Mouse (Mus musculus): ENCODE measurements around the gene Hes7.

Gene Hes7

DNA sequence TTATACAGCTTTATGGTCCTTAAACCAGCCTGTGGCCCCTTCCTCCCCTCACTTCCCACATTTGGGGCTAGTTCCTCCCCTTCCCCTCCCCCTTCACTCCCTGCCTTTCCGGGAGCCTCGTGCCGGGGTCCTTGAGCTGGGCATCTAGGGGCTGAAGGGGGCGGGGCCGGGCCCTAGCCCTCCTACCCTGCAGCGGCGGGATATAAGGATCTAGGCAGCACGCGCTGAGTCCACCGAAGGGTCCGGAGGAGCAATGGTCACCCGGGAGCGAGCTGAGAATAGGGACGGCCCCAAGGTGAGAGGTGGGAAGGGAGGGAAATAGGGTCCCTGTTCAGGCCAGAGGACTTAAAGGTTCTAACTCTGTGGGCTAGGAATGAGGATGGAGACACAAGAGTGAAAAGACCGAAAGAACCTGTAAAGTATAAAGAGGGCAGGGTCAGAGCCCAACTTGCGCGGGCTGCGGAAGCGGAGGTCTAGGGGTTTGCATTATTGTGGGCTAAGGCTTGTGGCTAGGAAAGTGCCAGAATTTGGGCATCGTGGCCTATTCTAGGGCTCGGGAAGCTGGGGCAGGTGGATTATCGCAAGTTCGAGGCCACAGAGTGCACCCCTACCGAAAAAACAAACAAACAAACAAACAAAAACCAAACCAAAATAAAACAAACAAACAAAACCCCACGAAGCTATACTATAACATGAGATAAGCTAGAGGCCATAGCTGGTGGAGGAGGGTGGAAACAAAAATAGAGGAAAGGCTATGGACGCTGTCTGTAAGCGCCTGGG is at the start of gene Hes7:
Gene Hes7, plus strand, starts transcription at position 184 of the 780 bp plus-strand sequence.
- peak; percentile 28 for DNase-seq

DNA sequence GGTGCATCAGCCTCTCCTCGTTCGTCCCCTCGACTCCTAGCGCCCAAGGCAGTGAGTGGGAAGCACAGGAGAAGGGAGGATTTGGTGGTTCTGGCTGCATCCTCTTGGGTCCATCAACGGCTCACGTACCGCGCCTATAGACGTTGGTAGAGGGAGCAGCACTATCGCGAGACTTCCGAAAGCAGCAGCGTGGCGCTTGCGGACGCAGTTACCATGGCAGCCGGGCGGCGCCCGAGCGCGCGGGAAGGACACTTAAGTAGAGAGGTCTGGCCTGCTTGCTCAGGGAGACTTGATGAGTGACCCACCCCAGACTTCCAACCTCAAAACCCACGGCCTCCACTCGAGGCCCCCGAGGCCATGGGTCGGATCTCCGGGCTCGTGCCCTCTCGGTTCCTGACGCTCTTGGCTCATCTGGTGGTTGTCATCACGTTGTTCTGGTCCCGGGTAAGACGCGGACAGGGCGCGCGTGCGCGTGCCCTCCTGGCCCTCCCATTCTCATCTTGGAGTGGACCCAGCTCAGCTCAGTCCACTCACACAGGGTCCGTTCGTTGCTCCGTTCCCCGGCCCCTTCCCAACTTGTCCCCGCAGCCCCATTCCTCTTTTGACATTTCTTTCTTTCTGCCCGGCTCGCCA is 49.5 kb upstream of the Hes7 start, which contains the start of gene Tmem107:
Gene Tmem107, plus strand, starts transcription at position 217 of the 633 bp plus-strand sequence.
- peak; percentile 95 for DNase-seq

DNA sequence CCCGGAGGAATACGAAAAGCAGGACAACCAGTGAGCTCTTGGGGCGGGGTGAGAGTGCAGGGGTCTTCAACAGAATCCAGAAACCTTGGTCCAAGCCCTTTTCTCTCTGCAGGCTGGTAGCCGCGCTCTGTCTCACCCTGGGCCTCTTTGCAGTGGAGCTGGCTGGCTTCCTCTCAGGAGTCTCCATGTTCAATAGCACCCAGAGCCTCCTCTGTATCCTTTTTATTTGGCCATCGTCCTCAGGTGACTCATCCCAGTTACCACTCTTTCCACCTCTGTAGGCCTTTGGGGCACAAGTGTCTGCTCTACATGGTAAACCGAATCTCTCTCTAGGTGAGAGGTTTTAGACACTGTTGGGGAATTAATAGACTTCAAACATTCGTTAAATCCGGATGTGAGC is 48.9 kb upstream of the Hes7 start:
- DNase-seq: no peak

DNA sequence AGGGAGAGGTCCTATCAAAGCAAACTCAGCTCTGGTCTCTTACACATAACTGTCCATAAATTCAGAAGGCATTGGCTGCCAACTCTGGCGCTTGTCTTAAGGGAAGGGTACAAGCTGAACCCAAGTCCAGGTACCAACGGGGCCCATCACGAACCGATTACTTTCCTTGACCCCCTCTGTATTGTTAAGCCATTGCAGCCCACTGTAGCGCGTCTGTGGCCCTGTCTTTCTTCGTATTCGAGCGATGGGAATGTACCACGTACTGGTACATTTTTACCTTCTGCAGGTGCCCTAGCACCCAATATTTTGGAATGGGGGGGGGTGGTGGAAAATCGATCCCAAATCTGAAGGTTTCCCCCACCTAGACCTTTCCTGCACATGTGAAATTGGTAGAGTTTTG is 48.0 kb upstream of the Hes7 start:
- no peak for DNase-seq

DNA sequence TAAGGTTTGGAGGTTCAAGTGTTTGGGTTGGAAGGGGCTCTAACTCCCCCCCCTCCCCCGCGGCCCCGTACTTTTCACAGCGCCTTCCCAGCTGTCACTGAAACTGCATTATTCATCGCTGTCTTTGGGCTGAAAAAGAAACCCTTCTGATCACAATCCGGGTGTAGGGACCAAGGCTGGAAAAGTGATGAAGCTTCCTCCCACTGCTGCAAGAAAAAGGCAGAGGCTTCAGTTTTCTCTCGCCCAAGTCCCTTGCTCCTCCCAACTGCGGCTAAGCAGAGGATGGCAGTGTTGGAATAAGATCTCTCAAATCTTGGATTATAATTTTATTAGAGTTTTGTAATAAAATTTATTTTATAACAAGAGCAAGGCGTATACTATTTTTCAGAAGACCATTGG is 47.5 kb upstream of the Hes7 start:
- no peak for DNase-seq

DNA sequence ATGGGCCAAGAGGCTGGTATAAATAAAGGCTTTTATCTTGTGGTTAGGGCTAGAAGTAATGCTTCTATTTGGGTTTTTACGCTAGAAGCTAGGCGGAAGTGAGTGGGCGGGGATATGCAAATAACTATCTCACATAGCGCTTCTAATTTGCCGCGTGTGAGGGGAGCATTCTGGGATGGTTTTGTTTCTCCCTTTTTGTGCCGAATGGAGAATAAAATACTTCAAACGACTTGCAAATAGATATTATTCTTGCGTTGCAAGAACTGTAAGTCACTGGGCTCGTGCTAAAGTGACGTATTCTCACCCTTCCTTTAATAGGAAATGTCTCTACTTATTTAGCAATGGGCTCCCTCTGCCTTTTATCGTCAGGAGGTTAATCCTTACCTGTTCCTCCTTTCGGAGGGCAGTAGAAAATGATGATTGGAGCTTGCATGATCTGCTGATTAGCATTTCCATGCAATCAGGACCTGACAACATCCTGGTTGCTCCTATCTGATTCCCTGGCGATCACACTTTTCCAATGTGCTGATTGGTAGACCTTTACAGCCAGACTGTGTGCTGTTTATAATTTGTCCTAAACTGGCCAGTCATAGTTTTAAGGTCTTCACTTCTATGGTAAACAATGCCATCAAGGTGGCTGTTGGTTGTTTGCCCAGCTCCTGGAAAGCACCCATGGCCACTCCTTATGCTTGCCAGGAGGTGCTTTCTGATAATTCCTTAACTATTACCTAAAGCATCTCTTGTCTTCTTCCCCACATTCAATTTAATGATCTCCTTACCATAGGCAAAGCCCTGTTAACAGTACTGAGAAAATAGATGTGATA is 46.9 kb upstream of the Hes7 start:
- DNase-seq: peak; percentile 96

DNA sequence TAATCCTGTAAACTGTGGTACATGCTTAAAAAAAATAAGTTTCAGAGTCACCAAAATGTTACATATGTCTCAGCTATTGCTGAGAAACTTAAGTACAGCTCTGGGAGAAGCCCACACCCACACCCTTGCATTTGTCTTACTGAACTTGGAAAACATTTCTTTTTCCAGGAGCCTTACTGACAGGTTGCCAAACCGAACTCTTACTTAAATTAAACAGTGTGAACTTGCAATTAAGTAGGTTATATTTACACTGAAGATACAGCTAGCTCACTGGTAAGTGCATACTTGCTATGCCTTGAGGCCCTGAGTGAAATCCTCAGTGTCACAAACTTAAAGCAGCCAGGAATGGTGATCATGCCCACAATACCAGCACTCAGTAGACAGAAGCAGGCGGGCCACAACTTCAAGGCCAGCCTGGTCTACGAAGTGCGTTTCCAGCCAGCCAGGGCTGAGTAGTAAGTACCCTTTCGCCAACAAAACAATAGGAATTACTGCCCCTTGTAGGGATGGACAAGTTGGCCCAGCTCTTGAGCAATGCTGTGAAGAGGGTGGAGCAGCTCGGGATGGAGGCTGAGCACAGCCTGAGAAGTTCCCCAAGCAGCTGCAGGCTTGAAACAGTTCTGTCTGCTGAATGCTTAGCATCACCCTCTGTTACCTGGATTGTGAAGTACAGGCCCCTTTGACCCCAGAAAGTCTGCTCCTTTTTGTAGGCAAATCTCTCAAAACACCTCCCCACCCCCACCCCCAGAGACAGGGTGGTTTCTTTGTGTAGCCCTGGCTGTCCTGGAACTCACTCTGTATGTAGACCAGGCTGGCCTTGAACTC is 46.0 kb upstream of the Hes7 start:
- no peak for DNase-seq

DNA sequence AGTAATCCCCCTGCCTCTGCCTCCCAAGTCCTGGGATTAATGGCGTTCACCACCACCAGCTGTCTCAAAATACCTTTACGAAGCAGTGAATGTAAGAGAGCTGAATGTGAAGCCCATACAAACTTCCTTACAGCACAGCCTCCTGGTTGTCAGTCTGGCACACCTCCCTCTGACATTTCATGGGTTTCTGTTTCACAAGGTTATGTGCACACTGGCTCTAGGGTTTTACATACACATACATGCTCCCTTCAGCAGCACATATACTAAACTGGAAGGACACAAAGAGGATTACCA is 45.5 kb upstream of the Hes7 start:
- DNase-seq: no peak

DNA sequence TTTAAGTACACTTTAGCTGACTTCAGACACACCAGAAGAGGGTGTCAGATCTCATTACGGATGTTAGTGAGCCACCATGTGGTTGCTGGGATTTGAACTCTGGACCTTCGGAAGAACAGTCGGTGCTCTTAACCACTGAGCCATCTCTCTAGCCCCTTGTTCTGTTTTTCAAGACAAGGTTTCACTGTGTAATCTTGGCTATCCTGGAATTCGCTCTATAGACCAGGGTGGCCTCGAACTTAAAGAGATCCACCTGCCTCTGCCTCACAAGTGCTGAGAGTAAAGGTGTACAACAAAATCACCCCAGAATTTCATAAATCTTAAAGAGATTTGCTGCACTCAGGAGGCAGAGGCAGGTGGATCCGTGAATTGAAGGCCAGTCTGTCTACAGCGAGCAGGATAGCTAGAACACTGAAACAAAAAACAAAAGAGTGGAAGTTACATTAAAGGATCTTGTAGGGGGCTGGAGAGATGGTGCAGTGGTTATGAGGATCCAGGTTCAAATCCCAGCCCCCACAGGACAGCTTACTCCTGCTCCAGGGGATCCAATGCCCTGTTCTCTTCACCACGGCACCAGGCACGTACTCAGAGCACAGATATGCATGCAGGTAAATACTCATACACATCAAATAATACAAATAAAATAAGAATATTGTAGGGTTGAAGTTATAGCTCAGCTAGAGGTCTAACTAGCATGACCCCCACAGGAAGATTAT is 44.3 kb upstream of the Hes7 start:
- no peak for DNase-seq

DNA sequence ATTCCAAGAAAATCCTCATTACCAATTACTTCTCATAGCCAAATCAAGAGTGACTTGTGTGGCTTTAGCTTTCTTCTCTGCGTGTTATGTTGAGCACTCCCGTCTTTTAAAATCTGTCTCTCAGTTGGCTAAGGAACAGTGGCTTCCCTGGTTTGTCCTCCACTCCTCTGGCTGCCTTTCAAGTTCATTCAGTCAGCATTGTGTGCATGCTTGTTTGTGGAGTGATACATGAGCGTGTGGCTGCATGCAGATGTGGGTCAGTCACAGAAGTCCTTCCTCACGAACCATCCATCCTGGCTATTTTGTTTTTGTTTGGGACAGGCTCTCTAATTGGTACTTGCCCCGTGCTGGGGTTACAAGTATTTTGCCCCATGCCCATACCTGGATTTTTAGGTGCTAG is 43.6 kb upstream of the Hes7 start:
- no peak for DNase-seq

DNA sequence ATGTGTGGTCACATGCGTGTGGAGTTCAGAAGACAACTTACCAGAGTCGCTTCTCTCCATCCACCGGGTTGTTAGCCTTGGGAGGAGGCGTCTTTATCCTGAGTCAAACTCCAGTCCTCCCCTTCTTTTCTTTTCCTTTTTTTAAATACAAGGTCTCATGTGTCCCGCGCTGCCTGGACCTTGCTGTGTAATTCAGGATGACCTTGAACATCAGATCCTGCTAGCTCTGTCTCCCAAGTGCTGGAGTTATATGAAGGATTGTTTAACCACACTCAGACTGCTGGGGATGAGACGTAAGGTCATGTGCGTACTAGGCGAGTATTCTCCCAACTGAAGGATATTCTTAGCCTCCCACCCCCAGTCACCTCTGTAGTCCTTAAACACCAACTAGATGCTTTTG is 42.9 kb upstream of the Hes7 start:
- DNase-seq: no peak

DNA sequence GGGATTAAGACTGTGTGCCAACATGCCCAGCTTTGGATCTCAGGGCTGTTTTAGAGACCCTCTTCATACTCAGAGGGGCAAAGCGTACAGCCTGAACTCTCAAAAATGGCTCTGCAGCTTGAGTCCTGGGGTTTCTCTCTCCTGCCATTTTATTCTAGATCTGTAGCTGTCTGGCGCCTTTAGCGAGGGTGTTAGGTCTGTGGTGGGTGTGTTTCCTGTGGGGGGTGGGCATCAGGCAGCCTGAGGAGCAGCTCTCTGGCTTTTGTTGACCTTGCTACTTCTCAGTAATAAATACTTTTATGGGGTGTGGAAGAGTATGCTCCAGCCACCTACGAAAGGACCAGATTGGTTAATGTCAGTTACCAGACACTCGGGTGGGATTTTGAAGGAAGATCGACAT is 42.2 kb upstream of the Hes7 start:
- DNase-seq: no peak

DNA sequence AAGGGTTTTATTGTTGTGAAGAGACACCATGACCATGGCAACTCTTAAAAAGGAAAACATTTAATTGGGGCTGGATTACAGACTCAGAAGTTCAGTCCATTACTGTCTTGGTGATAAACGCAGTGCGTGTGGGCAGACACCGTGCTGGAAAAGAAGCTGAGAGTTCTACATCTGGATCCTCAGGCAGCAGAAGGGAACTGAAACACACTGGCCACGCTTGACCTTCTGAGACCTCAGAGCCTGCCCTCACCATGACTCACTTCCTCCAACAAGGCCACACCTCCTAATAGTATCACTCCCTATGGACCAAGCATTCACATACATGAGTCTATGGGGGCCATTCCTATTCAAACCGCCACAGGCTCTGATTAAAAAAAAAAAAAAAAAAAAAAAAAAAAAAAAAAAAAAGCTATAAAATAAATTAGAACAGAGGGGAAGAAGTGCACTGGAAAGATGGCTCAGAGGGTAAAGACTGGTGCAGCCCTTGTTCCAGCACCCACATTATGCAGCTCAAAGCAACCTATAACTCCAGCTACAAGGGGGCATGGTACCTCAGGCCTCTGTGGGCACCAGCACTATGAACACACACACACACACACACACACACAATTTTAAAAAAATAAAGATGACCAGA is 41.3 kb upstream of the Hes7 start:
- no peak for DNase-seq

DNA sequence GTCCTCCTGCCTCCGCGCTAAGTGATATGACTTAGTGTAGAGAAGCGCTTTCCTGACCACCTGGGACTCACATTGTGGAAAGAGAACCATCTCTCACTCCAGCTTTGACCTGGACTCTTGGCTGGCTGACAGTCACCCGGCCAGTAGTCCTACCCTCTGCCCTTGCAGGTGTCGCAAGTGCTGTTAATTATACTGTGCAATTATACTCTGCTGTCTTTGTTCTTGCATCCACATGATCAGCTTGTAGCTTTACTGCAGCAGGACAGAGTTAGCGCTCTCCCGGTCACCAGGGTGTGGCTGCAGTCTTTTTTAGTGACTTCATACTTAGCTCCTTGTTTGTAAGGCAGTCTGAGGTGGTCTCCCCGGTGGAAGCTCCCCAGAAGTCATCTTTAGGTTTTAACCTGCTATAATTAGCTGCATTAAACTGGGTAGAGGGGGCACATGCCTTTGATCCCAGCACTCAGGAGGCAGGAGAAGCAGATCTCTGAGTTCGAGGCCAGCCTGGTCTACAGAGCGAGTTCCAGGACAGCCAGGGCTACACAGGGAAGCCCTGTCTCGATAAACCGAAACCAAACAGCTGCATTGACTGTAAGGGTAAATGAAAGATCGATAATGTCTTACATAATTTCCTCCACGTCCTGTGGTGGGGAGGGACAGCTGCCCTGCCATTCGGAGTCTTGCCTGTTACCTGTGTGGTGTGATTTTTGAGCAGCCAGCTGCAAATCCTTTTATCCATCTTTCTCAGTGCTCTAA is 39.9 kb upstream of the Hes7 start:
- DNase-seq: no peak

DNA sequence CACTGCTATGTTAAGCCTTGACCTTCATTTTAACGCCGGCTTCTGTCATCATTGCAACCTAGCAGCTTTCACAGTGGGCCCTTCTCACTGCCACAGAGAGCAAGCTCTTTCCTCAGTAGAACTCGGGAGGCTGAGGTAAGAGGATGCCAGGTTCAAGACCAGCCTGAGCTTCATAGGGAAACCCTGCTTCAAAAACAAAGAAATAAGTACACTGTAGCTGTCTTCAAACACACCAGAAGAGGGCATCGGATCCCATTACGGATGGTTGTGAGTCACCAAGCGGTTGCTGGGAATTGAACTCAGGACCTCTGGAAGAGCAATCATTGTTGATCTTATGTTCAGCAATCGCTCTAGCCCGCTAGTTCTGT is 39.4 kb upstream of the Hes7 start:
- DNase-seq: no peak

DNA sequence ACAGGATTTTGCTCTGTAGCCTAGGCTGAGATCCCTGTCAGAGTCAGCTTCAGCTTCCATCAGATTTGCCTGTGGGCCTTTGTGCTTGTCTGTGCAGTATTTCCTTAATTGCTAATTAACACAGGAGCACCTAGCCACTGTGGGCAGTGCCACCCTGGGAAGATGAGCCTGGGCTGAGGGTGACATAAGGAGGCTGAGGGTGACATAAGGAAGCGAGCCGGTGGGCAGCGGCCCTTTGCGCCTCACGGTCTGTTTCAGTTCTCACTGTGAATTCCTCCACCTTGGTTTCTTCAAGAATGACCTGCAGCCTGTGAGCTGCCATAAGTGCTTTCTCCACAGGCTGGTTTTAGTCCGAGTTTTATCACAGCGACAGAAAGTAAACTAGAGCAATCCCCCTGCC is 38.6 kb upstream of the Hes7 start:
- DNase-seq: no peak

DNA sequence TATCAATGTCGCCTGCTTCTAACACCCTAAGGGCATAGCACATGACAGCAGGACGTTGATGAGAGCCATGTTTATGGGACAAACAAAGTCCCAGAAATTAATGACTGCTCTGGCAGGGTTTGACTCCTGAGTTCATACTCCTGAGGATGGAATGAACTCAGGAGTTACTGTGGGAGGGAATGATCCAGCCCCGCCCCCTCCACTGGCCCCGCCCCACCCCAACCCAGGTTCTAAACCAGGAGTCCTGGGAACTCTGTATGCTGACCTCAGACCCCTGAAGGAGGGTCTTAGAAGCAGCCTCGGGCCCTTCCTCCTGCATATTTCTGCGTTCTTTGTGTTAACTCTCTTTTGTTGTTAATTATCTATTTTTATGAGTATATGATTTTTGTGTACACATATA is 34.6 kb upstream of the Hes7 start:
- DNase-seq: no peak

DNA sequence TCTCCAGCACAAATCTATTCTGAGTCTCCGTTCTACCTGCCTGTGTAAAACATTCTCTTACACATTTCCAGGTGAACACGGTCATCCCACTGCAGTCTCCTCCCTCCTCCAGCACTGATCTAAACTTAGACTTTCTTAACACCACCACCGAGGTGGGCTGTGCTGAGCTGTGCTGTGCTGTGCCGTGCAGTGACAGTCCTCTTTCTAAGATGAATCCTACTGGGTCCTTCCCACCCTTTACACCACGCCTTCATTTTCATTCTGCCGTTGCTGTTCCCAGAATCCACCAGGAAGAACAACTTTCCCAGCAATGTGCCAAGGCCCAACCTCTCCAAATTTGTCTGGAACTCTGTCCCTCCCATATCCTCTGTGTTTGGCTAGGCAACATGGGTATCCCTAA is 33.8 kb upstream of the Hes7 start:
- no peak for DNase-seq

DNA sequence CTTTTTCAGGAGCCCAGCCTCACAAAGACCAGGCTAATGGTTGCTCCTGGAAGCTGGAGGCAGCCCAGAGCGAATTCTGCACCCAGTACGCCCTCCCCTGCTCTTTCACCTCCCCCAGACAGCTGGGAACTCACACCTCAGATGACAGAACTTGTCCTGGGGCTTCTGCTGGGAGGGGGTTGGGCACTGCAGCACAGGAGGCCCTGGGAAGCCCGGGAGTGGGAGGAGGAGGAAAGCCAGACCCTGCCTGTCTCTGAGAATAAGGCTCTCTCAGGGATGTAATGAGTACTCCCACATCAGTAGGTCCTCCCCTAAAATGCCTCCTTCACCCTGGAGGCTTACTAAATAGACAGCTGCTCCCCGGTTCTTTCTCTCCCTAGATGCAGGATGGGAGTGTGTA is 33.1 kb upstream of the Hes7 start:
- no peak for DNase-seq

DNA sequence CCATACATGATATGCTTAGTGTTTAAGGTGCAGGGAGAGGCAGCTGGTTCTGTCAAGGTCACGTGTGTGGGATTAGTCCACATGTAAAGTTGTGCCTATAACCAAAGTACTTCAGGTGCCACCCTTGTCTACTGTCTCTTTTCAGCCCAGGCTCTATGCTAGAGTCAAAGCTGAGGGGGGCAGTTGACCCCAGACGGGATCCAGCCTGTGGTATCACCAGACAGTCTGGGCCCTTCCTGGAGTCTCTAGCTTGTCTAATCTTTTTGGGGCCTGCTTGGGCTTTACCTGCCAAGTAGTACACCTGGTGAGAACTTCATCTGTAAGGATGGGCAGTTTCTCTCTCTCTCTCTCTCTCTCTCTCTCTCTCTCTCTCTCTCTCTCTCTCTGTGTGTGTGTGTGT is 32.6 kb upstream of the Hes7 start:
- DNase-seq: no peak
